Mouse (Mus musculus): ENCODE measurements around the gene Wif1. TPM values are rescaled to one million over a fixed set of nuclear protein-coding genes. Genes with fewer than 3 reads are reported as not detected.

The Wif1 gene
- polyA plus RNA-seq (2014; fragmentation: Nextera tagmentation; extraction: Ambion mirVana): 14.3 and 14.4 TPM in 2 replicates

- H3K27ac ChIP-seq (replicated peaks; ENCODE audit: low read depth, low read length): no peak within 1 kb of the TSS
- peak; percentile 87 for DNase-seq
- ATAC-seq (ENCODE audit: low FRiP score, low TSS enrichment): peak; percentile 92
- H3K9me3 ChIP-seq (ENCODE audit: control insufficient read depth, low read length): no peaks in the 10 kb centered on the region
- H3K27me3 ChIP-seq (ENCODE audit: control insufficient read depth, insufficient read depth, low read length): peaks cover 22% of the 10 kb centered on the region
- peak within 1 kb of the TSS; percentile 52 for H3K4me3 ChIP-seq (replicated peaks; ENCODE audit: low read depth, low read length)
- H3K4me1 ChIP-seq (ENCODE audit: control insufficient read depth, insufficient read depth, low read length): peaks cover 9% of the 10 kb centered on the region
- 1% methylated on average over 49 of the region's 49 CpGs for whole genome bisulfite sequencing
- peak within 1 kb of the TSS; percentile 48 for H3K9ac ChIP-seq (replicated peaks; ENCODE audit: low read length)
- no peaks in the 10 kb centered on the region for H3K36me3 ChIP-seq (ENCODE audit: control insufficient read depth, insufficient read depth, low read length)
- peak within 1 kb of the TSS; percentile 93 for H3K4me2 ChIP-seq (ENCODE audit: low read length)
Observed at GRCm38 (mm10) chr10:121033826-121034568, at the start of gene Wif1. Wif1 (plus strand) TSS chr10:121033960.

GRCm38 (mm10) chr10:121002135-121002534, 31.6 kb upstream of the Wif1 start:
- H3K4me2 ChIP-seq (ENCODE audit: low read length): no peak overlapping the region
- no peak overlapping the region for H3K27ac ChIP-seq (replicated peaks; ENCODE audit: low read depth, low read length)
- H3K4me3 ChIP-seq (replicated peaks; ENCODE audit: low read depth, low read length): no peak overlapping the region
- no peak for ATAC-seq (ENCODE audit: low FRiP score, low TSS enrichment)
- H3K9me3 ChIP-seq (ENCODE audit: control insufficient read depth, low read length): no peaks in the 10 kb centered on the region
- H3K36me3 ChIP-seq (ENCODE audit: control insufficient read depth, insufficient read depth, low read length): no peaks in the 10 kb centered on the region
- H3K9ac ChIP-seq (replicated peaks; ENCODE audit: low read length): no peak overlapping the region
- no peaks in the 10 kb centered on the region for H3K27me3 ChIP-seq (ENCODE audit: control insufficient read depth, insufficient read depth, low read length)
- H3K4me1 ChIP-seq (ENCODE audit: control insufficient read depth, insufficient read depth, low read length): no peaks in the 10 kb centered on the region
- WGBS: 91% methylated on average over 2 of the region's 2 CpGs
- no peak for DNase-seq

GRCm38 (mm10) chr10:121011496-121011895, 22.3 kb upstream of the Wif1 start:
- Histone ChIP-seq H3K4me1 (ENCODE audit: control insufficient read depth, insufficient read depth, low read length) (0 out of 2 replicates have a peak, but pooled peaks cover 1% of the 10 kb centered on the region), H3K9me3 (ENCODE audit: control insufficient read depth, low read length) (no peaks in the 10 kb centered on the region), H3K27ac (replicated peaks; ENCODE audit: low read depth, low read length) (no peak overlapping the region), H3K9ac (replicated peaks; ENCODE audit: low read length) (no peak overlapping the region), H3K4me3 (replicated peaks; ENCODE audit: low read depth, low read length) (no peak overlapping the region), H3K4me2 (ENCODE audit: low read length) (no peak overlapping the region), H3K36me3 (ENCODE audit: control insufficient read depth, insufficient read depth, low read length) (no peaks in the 10 kb centered on the region), H3K27me3 (ENCODE audit: control insufficient read depth, insufficient read depth, low read length) (no peaks in the 10 kb centered on the region)
- WGBS: 86% methylated on average over 4 of the region's 4 CpGs
- no peak for ATAC-seq (ENCODE audit: low FRiP score, low TSS enrichment)
- DNase-seq: no peak

DNA sequence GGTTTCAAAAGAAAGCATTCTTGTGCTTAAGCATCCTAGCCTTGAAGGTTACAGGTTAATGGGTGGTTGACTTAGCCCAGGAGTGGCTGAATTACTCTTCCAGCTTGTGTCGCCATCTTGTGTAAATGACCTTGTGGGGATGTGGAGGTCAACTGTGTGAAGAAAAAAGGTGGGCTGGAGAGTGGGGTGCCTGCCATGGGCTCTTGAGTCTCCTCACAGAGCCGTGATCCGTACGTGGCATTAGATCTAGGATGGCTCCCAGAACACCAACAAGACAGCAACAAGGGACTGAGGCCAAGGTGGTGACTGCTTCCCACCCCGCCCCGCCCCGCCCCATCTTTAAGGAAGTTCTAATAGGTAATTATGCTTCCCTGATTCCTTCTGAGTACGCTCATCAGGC, 17.5 kb upstream of the Wif1 start:
- no peak for DNase-seq

GRCm38 (mm10) chr10:121016711-121017503, 16.9 kb upstream of the Wif1 start:
- Histone ChIP-seq H3K9me3 (ENCODE audit: control insufficient read depth, low read length) (no peaks in the 10 kb centered on the region), H3K27me3 (ENCODE audit: control insufficient read depth, insufficient read depth, low read length) (no peaks in the 10 kb centered on the region), H3K27ac (replicated peaks; ENCODE audit: low read depth, low read length) (peak overlapping the region; percentile 50), H3K4me1 (ENCODE audit: control insufficient read depth, insufficient read depth, low read length) (0 out of 2 replicates have a peak, but pooled peaks cover 9% of the 10 kb centered on the region), H3K9ac (replicated peaks; ENCODE audit: low read length) (no peak overlapping the region), H3K4me3 (replicated peaks; ENCODE audit: low read depth, low read length) (no peak overlapping the region), H3K36me3 (ENCODE audit: control insufficient read depth, insufficient read depth, low read length) (no peaks in the 10 kb centered on the region), H3K4me2 (ENCODE audit: low read length) (no peak overlapping the region)
- ATAC-seq (ENCODE audit: low FRiP score, low TSS enrichment) (peak; percentile 57; the same call in 1 of the 2 replicates), DNase-seq (peak; percentile 67)
- 20% methylated on average over 18 of the region's 18 CpGs for WGBS

More for the DNA sequence above, 17.5 kb upstream of the Wif1 start:
- Histone ChIP-seq H3K4me1 (ENCODE audit: control insufficient read depth, insufficient read depth, low read length) (0 out of 2 replicates have a peak, but pooled peaks cover 9% of the 10 kb centered on the region), H3K4me3 (replicated peaks; ENCODE audit: low read depth, low read length) (no peak overlapping the region), H3K36me3 (ENCODE audit: control insufficient read depth, insufficient read depth, low read length) (no peaks in the 10 kb centered on the region), H3K9ac (replicated peaks; ENCODE audit: low read length) (no peak overlapping the region), H3K9me3 (ENCODE audit: control insufficient read depth, low read length) (no peaks in the 10 kb centered on the region), H3K27me3 (ENCODE audit: control insufficient read depth, insufficient read depth, low read length) (no peaks in the 10 kb centered on the region), H3K4me2 (ENCODE audit: low read length) (no peak overlapping the region), H3K27ac (replicated peaks; ENCODE audit: low read depth, low read length) (peak overlapping the region; percentile 50)
- no peak for ATAC-seq (ENCODE audit: low FRiP score, low TSS enrichment)
- WGBS: 88% methylated on average over 8 of the region's 8 CpGs

DNA sequence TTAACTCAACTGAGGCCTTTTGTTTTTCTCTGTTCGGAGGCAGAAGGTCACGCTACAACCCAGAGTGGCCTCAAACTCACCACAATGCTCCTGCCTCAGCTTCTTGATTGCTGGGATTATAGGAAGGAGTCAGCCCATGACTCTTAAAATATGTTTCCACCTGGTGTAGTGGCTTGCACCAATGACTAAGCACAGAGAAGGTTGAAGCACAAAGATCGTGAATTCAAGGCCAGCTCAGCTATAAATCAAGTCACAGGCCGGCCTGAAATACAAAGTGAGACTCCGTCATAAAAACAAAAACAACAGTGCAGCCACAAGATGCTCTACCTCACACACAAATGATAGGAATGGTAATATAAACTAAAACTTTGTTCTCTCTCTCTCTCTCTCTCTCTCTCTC, 10.8 kb upstream of the Wif1 start:
- DNase-seq: no peak
- Histone ChIP-seq H3K9ac (replicated peaks; ENCODE audit: low read length) (no peak overlapping the region), H3K4me1 (ENCODE audit: control insufficient read depth, insufficient read depth, low read length) (no peaks in the 10 kb centered on the region), H3K27ac (replicated peaks; ENCODE audit: low read depth, low read length) (no peak overlapping the region), H3K36me3 (ENCODE audit: control insufficient read depth, insufficient read depth, low read length) (no peaks in the 10 kb centered on the region), H3K9me3 (ENCODE audit: control insufficient read depth, low read length) (no peaks in the 10 kb centered on the region), H3K4me2 (ENCODE audit: low read length) (no peak overlapping the region), H3K4me3 (replicated peaks; ENCODE audit: low read depth, low read length) (no peak overlapping the region), H3K27me3 (ENCODE audit: control insufficient read depth, insufficient read depth, low read length) (no peaks in the 10 kb centered on the region)
- WGBS: 55% methylated on average over 5 of the region's 5 CpGs
- no peak for ATAC-seq (ENCODE audit: low FRiP score, low TSS enrichment)

- Histone ChIP-seq H3K4me1 (ENCODE audit: control insufficient read depth, insufficient read depth, low read length) (peaks cover 9% of the 10 kb centered on the region), H3K27me3 (ENCODE audit: control insufficient read depth, insufficient read depth, low read length) (peaks cover 21% of the 10 kb centered on the region), H3K27ac (replicated peaks; ENCODE audit: low read depth, low read length) (no peak overlapping the region), H3K4me2 (ENCODE audit: low read length) (no peak overlapping the region), H3K4me3 (replicated peaks; ENCODE audit: low read depth, low read length) (no peak overlapping the region), H3K9ac (replicated peaks; ENCODE audit: low read length) (no peak overlapping the region), H3K9me3 (ENCODE audit: control insufficient read depth, low read length) (no peaks in the 10 kb centered on the region), H3K36me3 (ENCODE audit: control insufficient read depth, insufficient read depth, low read length) (no peaks in the 10 kb centered on the region)
- 13% methylated on average over 7 of the region's 7 CpGs for WGBS
- ATAC-seq (ENCODE audit: low FRiP score, low TSS enrichment) (no peak), DNase-seq (peak; percentile 79)
Observed at GRCm38 (mm10) chr10:121031802-121032201, 2.0 kb upstream of the Wif1 start.

DNA sequence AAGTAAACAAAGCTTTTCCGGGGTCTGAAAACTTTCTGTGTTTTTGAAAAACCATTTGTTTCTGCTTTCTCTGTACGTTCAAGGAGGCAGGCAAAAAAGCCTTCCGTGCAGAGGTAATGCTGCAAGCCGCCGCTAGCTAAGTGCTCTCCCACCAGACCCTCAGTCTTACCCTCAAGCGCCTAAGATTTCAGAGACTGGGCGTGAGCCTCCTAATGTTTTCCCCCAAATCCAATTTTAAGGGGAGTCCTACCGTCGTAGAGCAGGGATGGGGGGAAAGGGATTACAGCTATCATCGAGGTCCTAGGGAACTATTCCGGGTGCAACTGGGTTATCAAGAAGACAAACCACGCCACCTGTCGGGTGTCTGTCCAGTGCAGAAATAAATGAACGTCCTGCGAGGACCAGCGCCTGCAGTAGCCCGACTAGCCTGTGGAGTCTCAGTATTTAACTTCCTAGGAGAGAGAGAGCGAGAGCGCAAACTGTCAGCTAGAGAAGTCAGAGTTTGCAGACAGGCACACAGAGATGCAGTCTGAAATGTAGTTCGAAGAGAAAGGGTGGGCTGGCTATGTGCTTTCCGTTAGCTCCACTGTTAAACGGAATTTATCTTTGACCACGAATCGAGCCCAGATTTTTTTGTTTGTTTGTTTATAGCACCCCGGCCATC, 500 bp upstream of the Wif1 start:
- Histone ChIP-seq H3K4me1 (ENCODE audit: control insufficient read depth, insufficient read depth, low read length) (peaks cover 9% of the 10 kb centered on the region), H3K9ac (replicated peaks; ENCODE audit: low read length) (peak overlapping the region; percentile 48), H3K9me3 (ENCODE audit: control insufficient read depth, low read length) (no peaks in the 10 kb centered on the region), H3K4me3 (replicated peaks; ENCODE audit: low read depth, low read length) (peak overlapping the region; percentile 52), H3K4me2 (ENCODE audit: low read length) (peak overlapping the region; percentile 93), H3K36me3 (ENCODE audit: control insufficient read depth, insufficient read depth, low read length) (no peaks in the 10 kb centered on the region), H3K27ac (replicated peaks; ENCODE audit: low read depth, low read length) (no peak overlapping the region), H3K27me3 (ENCODE audit: control insufficient read depth, insufficient read depth, low read length) (peaks cover 22% of the 10 kb centered on the region)
- ATAC-seq (ENCODE audit: low FRiP score, low TSS enrichment): peak; percentile 81
- under 1% methylated on average over 25 of the region's 25 CpGs for WGBS
- peak; percentile 86 for DNase-seq

All from midbrain, embryonic 14.5 days (tissue).